ENCODE assay signal across 11 mouse cellular contexts in the genomic region with DNA sequence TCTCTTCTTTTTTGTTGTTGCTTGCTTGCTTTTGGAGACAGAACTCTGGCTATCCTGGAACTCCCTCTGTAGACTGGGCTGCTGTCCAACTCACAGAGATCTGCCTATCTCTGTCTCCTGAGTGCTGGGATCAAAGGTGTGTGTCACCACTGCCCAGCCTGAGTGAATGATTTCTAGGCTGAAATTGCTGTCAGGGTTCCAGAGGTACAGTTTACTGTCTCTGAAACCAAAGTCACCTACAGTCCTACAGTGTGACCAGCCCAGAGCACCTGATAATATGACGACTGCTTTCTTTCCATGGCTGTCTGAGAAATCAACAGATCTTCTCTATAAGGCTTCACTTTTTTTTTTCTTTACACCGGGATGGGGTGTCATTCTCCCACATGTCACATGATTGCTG. TPM values are rescaled to one million over a fixed set of nuclear protein-coding genes. Genes with fewer than 3 reads are reported as not detected.
A peak's percentile ranks its signal among the peaks of the same experiment; 100 is the strongest.
DNase-seq lines count a peak whose midpoint lies in the region; ATAC-seq and TF ChIP-seq lines count a peak whose summit lies in the region.
"Had no signal": no experiment of that assay in that cellular context is flagged by ENCODE, and none has a peak within 500 bp of the region (broad histone marks: within the 10 kb centered on the region; RNA-seq: fewer than 3 reads in every experiment).

No protein-coding gene starts in this region.

- no peaks in the 10 kb centered on the region for H3K79me2 ChIP-seq in macrophage (ENCODE audit: inconsistent target)

- H3K36me3 ChIP-seq in intestine, postnatal 0 days (ENCODE audit: control insufficient read depth, insufficient read depth), result no peaks in the 10 kb centered on the region
- H3K36me3 ChIP-seq in macrophage (ENCODE audit: inconsistent target), result no peaks in the 10 kb centered on the region
- H3K36me3 ChIP-seq: neural tube, embryonic 15.5 days had no signal

- WGBS in intestine, postnatal 0 days, result 42% methylated on average over 2 of the region's 2 CpGs
- 74% methylated on average over 2 of the region's 2 CpGs for WGBS in macrophage (ENCODE audit: missing documents)

- no peak for TF ChIP-seq POLR2A in bone marrow macrophage, adult 2 months (IDR thresholded peaks at IDR 0.05; ENCODE audit: borderline replicate concordance, low read depth, low read length)

- H3K27me3 ChIP-seq in intestine, postnatal 0 days (replicated peaks; ENCODE audit: control insufficient read depth, insufficient read depth, low read length), result no peaks in the 10 kb centered on the region

- peak; percentile 76 to 79 for DNase-seq in kidney, postnatal 36 days
- DNase-seq in gastrocnemius, postnatal 4 days (ENCODE audit: low spot score in 2 of 2), result no peak
- no peak for DNase-seq in retina, postnatal 1 day
- no peak for DNase-seq in cerebellum, adult 11 months
- DNase-seq: adrenal gland, postnatal 25 days; thymus, postnatal 36 days had no signal

- TF ChIP-seq CTCF in bone marrow macrophage, adult 2 months (IDR thresholded peaks at IDR 0.05; ENCODE audit: low read depth, low read length), result no peak
- peak; percentile 30 for TF ChIP-seq CTCF in intestine, postnatal 0 days (IDR thresholded peaks at IDR 0.05; ENCODE audit: low read depth)

- peak overlapping the region; percentile 22; the same call in 1 of the 2 replicates for H3K27ac ChIP-seq in bone marrow macrophage, adult 2 months (ENCODE audit: insufficient read depth, low read depth, low read length)
- H3K27ac ChIP-seq in intestine, postnatal 0 days (ENCODE audit: low read depth, low read length), result peak overlapping the region; percentile 88
- peak overlapping the region; percentile 31 for H3K27ac ChIP-seq in macrophage
- H3K27ac ChIP-seq: neural tube, embryonic 15.5 days had no signal

- H3K4me1 ChIP-seq in bone marrow macrophage, adult 2 months (ENCODE audit: control insufficient read depth, insufficient read depth, low read length), result peaks cover 48% of the 10 kb centered on the region
- H3K4me1 ChIP-seq in intestine, postnatal 0 days (replicated peaks; ENCODE audit: control insufficient read depth, insufficient read depth, low read length), result peaks cover 5% of the 10 kb centered on the region; the same call in 1 of the 2 replicates
- H3K4me1 ChIP-seq: neural tube, embryonic 15.5 days had no signal

- H3K4me3 ChIP-seq in bone marrow macrophage, adult 2 months (ENCODE audit: insufficient read depth, low read length), result no peak overlapping the region
- no peak overlapping the region for H3K4me3 ChIP-seq in intestine, postnatal 0 days (ENCODE audit: low read depth, low read length)
- H3K4me3 ChIP-seq in macrophage (ENCODE audit: inconsistent target), result no peak overlapping the region
- H3K4me3 ChIP-seq: neural tube, embryonic 15.5 days had no signal

- peak; percentile 92 for ATAC-seq in intestine, postnatal 0 days
- ATAC-seq: forebrain, embryonic 16.5 days had no signal

- no peak overlapping the region for H3K4me2 ChIP-seq in intestine, postnatal 0 days (replicated peaks; ENCODE audit: low read depth)
- H3K4me2 ChIP-seq: neural tube, embryonic 15.5 days had no signal

- no peaks in the 10 kb centered on the region for H3K9me3 ChIP-seq in intestine, postnatal 0 days (ENCODE audit: control insufficient read depth)
- H3K9me3 ChIP-seq: neural tube, embryonic 15.5 days had no signal

- no peak overlapping the region for H3K9ac ChIP-seq in intestine, postnatal 0 days (ENCODE audit: low read depth, low read length)
- H3K9ac ChIP-seq: neural tube, embryonic 15.5 days had no signal

RNA-seq across cellular contexts. Expression of gene Tmem144, which starts 3.0 kb away (rescaled TPM):
- polyA plus RNA-seq in bone marrow macrophage, adult 2 months (2012; ENCODE audit: insufficient read depth, insufficient read length, missing spikeins), result 7.0 and 7.3 TPM in 2 replicates
- polyA plus RNA-seq in intestine, postnatal 0 days (2015; fragmentation: Nextera tagmentation; extraction: Ambion mirVana), result 59.3 and 73.8 TPM in 2 replicates
- 10 to 100 TPM in 10 of 26 experiments, 1 to 10 TPM in 16; 1.7 to 33.6 (median 9.2) TPM for total RNA-seq in macrophage (2018; cell fraction: chromatin; rRNA removed)
- 10 to 100 TPM in 12 of 26 experiments, 1 to 10 TPM in 14; 3.2 to 22.9 (median 8.2) TPM for total RNA-seq in macrophage (2018; cell fraction: cytosol; rRNA removed)
- total RNA-seq in macrophage (2018; cell fraction: nucleus; rRNA removed), result 10 to 100 TPM in 16 of 26 experiments, 1 to 10 TPM in 10; 2.5 to 38.9 (median 11.4) TPM
- 9.9 to 16.8 TPM (median 15.2 TPM) in 3 replicates for polyA plus RNA-seq in macrophage (2018)
- total RNA-seq in gastrocnemius, postnatal 4 days (2021), result 1 to 10 TPM; 1.9 to 2.6 TPM

RNA-seq across cellular contexts. Expression of gene Fam198b, which starts 34.7 kb away (rescaled TPM):
- polyA plus RNA-seq in bone marrow macrophage, adult 2 months (2012; ENCODE audit: insufficient read depth, insufficient read length, missing spikeins), result 5.2 and 6.0 TPM in 2 replicates
- polyA plus RNA-seq in intestine, postnatal 0 days (2015; fragmentation: Nextera tagmentation; extraction: Ambion mirVana), result 17.2 and 23.4 TPM in 2 replicates
- 10 to 100 TPM in 7 of 26 experiments, 1 to 10 TPM in 15, under 1 TPM in 4; 0.60 to 42.3 (median 4.2) TPM for total RNA-seq in macrophage (2018; cell fraction: chromatin; rRNA removed)
- 10 to 100 TPM in 14 of 26 experiments, 1 to 10 TPM in 12; 6.5 to 36.9 (median 14.3) TPM for total RNA-seq in macrophage (2018; cell fraction: cytosol; rRNA removed)
- 10 to 100 TPM in 13 of 26 experiments, 1 to 10 TPM in 13; 3.4 to 48.4 (median 9.7) TPM for total RNA-seq in macrophage (2018; cell fraction: nucleus; rRNA removed)
- 16.9 to 30.2 TPM (median 26.1 TPM) in 3 replicates for polyA plus RNA-seq in macrophage (2018)
- total RNA-seq in gastrocnemius, postnatal 4 days (2021), result 10 to 100 TPM; 55.4 to 71.6 TPM

Comparison
In these comparisons a context has a peak if more than half of its experiments do, and no peak if none do; other contexts are left out.
1. H3K27ac ChIP-seq: peak in every context shown above with its lines; median percentile 88 in intestine, postnatal 0 days; 31 in macrophage; 22 in bone marrow macrophage, adult 2 months.
2. DNase-seq: peak in kidney, postnatal 36 days (2 of 2); none in gastrocnemius, postnatal 4 days (0 of 2), retina, postnatal 1 day (single experiment) and cerebellum, adult 11 months (single experiment).